9 mouse cellular contexts compared by ENCODE assay signal in the genomic region with DNA sequence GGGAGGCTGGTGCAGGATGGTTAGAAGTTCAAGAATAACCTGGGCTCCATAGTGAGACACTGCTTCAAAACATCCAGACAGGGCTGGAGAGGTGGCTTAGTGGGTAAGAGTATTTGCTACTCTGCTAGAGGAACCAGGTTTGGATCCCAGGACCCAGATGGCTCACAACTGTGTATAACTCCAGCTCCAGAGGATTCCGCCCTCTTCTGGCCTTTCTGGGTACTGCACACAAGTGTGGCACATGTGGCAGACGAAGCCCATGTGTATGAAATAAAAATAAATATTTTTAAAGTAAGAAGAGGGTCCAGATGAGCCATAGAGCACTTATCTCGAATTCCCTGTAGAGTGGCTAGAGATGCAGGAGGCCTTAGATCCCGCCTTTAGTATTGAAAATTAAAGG. TPM values are rescaled to one million over a fixed set of nuclear protein-coding genes. Genes with fewer than 3 reads are reported as not detected.
DNase-seq lines count a peak whose midpoint lies in the region; ATAC-seq and TF ChIP-seq lines count a peak whose summit lies in the region.
"Had no signal": no experiment of that assay in that cellular context is flagged by ENCODE, and none has a peak within 500 bp of the region (broad histone marks: within the 10 kb centered on the region; RNA-seq: fewer than 3 reads in every experiment).

No protein-coding gene starts in this region.

- peak; percentile 35 for DNase-seq in adrenal gland, postnatal 14 days
- no peak for DNase-seq in adrenal gland, adult 18-20 months (ENCODE audit: low spot score in 2 of 2)
- peak; percentile 20 for DNase-seq in left cerebral cortex, postnatal 4 days
- no peak for DNase-seq in left cerebral cortex, adult 18-20 months (ENCODE audit: low spot score in 2 of 2)
- peak; percentile 25 for DNase-seq in retina, embryonic 14.5 days (ENCODE audit: low spot score)
- DNase-seq in gastrocnemius, postnatal 25 days: no peak

- H3K36me3 ChIP-seq in midbrain, embryonic 13.5 days: no peaks in the 10 kb centered on the region
- H3K36me3 ChIP-seq: embryonic facial prominence, embryonic 12.5 days had no signal

- no peaks in the 10 kb centered on the region for H3K4me1 ChIP-seq in bone marrow, adult 2 months (ENCODE audit: control insufficient read depth, insufficient read depth, low read length)
- no peaks in the 10 kb centered on the region for H3K4me1 ChIP-seq in midbrain, embryonic 13.5 days (replicated peaks)
- H3K4me1 ChIP-seq: embryonic facial prominence, embryonic 12.5 days had no signal

- TF ChIP-seq POLR2A in bone marrow, adult 2 months (IDR thresholded peaks at IDR 0.05; ENCODE audit: borderline replicate concordance, control insufficient read depth, low read depth, low read length): no peak

- H3K4me3 ChIP-seq in bone marrow, adult 2 months (replicated peaks; ENCODE audit: control insufficient read depth, low read depth, low read length): no peak overlapping the region
- no peak overlapping the region for H3K4me3 ChIP-seq in midbrain, embryonic 13.5 days (replicated peaks)
- H3K4me3 ChIP-seq: embryonic facial prominence, embryonic 12.5 days had no signal

- H3K27ac ChIP-seq in bone marrow, adult 2 months (ENCODE audit: control insufficient read depth, insufficient read depth, low read depth, low read length, poor library complexity): no peak overlapping the region
- H3K27ac ChIP-seq in midbrain, embryonic 13.5 days: no peak overlapping the region
- H3K27ac ChIP-seq: embryonic facial prominence, embryonic 12.5 days had no signal

- H3K9me3 ChIP-seq in midbrain, embryonic 13.5 days: no peaks in the 10 kb centered on the region
- H3K9me3 ChIP-seq: embryonic facial prominence, embryonic 12.5 days had no signal

- H3K9ac ChIP-seq in midbrain, embryonic 13.5 days (replicated peaks): no peak overlapping the region
- H3K9ac ChIP-seq: embryonic facial prominence, embryonic 12.5 days had no signal

- TF ChIP-seq CTCF in bone marrow, adult 2 months (IDR thresholded peaks at IDR 0.05; ENCODE audit: control insufficient read depth, insufficient read depth, low read length): peak; percentile 37; the same call in 1 of the 2 replicates

- no peaks in the 10 kb centered on the region for H3K27me3 ChIP-seq in midbrain, embryonic 13.5 days
- H3K27me3 ChIP-seq: embryonic facial prominence, embryonic 12.5 days had no signal

- no peak for ATAC-seq in midbrain, embryonic 13.5 days

- H3K4me2 ChIP-seq in midbrain, embryonic 13.5 days (replicated peaks): no peak overlapping the region
- H3K4me2 ChIP-seq: embryonic facial prominence, embryonic 12.5 days had no signal

- 66% methylated on average over 4 of the region's 4 CpGs for WGBS in bone marrow, adult 2 months
- WGBS in midbrain, embryonic 13.5 days: 67% methylated on average over 4 of the region's 4 CpGs

- intact Hi-C loops in left cerebral cortex, postnatal 4 days (cut with DNase I): no loop called here

RNA-seq across cellular contexts. Expression of a gene that starts 40.8 kb away (rescaled TPM):
- 29.2 and 30.5 TPM in 2 replicates for total RNA-seq in adrenal gland, postnatal 14 days (2021)
- total RNA-seq in adrenal gland, adult 18-20 months (2021): 10 to 100 TPM; 23.5 to 42.5 TPM
- total RNA-seq in left cerebral cortex, postnatal 4 days (2021): 10 to 100 TPM; 58.2 to 58.4 TPM
- 10 to 100 TPM; 54.7 to 54.9 TPM for total RNA-seq in left cerebral cortex, adult 18-20 months (2021)
- 11.9 and 16.8 TPM in 2 replicates for polyA plus RNA-seq in bone marrow, adult 2 months (2011; ENCODE audit: insufficient read depth, insufficient read length, low replicate concordance, missing spikeins)
- polyA plus RNA-seq in midbrain, embryonic 13.5 days (2015; fragmentation: Nextera tagmentation; extraction: Ambion mirVana): 14.8 and 15.2 TPM in 2 replicates
- 1 to 10 TPM; 7.3 to 8.1 TPM for total RNA-seq in gastrocnemius, postnatal 25 days (2021)

Comparison
In these comparisons a context has a peak if more than half of its experiments do, and no peak if none do; other contexts are left out.
1. DNase-seq: peak in adrenal gland, postnatal 14 days (single experiment), left cerebral cortex, postnatal 4 days (single experiment) and retina, embryonic 14.5 days (single experiment); none in adrenal gland, adult 18-20 months (0 of 2), left cerebral cortex, adult 18-20 months (0 of 2) and gastrocnemius, postnatal 25 days (single experiment).